Mouse (Mus musculus): ENCODE results near the gene Lbr.
A peak's percentile ranks its signal among the peaks of the same experiment; 100 is the strongest.

The Lbr gene

DNA sequence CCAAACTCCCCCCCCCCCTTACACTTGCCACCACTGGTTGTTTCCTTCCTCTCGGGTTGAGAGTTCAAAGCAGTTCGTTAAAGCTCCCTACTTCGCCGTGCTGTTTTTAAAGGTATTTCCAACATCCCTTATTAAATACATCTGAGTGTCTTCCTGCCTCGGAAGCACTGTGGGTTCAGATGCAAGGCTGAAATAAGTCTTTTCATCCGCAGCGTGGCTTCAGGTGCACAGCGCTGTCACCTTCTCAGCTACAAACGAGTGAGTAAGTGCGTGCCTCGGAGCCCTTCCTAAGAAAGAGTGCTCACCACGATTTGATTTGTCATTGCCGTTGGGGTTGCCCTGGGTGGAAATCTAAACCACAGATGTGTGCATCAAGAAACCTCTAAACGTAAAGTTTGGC lies at the start of gene Lbr:
Gene Lbr, minus strand, starts transcription at position 266 of the 400 bp plus-strand sequence.
- DNase-seq (ENCODE audit: low spot score in 2 of 2) = peak; percentile 51 to 79

DNA sequence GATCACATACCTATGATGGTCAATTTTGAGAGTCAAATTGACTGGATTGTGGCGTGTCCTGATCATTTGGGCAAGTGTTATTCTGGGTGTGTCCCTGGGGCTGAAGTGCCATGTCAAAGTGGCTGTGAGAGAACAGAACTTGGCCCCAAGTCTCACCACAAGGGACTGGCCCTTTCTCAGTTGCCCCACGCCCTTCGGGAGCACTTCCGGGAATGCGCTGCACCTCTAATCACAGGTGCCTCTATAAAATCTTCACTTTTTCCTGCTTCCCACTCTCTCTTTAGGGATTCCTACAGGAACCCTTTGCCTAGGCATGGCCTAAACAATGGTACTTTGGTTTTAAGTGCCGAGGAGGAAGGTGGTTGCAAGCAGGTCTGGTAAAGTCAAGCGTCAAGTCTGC lies 46.8 kb upstream of the Lbr start:
- no peak for DNase-seq (ENCODE audit: low spot score in 2 of 2)

DNA sequence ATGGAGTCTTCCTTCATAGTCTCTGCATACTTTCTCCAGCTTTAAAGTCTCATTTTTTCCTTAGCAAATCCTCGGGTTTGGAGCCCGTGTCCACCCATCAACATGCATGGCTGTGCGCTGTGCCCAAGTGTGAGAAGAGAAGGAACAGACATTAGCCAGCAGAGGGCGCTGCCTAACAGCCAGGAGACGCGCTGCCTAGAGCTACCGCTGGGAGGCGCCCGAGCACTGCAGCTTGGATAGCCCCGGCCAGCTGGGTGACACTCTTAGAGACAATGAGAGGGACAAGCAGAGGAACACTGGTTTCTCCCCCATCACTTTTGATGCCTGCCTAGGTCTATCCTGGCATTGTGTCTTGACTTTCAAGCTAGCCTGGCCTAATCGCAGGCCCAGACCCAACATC lies 46.0 kb upstream of the Lbr start:
- DNase-seq (ENCODE audit: low spot score in 2 of 2) = peak; percentile 84 to 96

GRCm38 (mm10) chr1:181881532-181881931 lies 38.7 kb upstream of the Lbr start:
- DNase-seq (ENCODE audit: low spot score in 2 of 2) = peak; percentile 67 to 83

DNA sequence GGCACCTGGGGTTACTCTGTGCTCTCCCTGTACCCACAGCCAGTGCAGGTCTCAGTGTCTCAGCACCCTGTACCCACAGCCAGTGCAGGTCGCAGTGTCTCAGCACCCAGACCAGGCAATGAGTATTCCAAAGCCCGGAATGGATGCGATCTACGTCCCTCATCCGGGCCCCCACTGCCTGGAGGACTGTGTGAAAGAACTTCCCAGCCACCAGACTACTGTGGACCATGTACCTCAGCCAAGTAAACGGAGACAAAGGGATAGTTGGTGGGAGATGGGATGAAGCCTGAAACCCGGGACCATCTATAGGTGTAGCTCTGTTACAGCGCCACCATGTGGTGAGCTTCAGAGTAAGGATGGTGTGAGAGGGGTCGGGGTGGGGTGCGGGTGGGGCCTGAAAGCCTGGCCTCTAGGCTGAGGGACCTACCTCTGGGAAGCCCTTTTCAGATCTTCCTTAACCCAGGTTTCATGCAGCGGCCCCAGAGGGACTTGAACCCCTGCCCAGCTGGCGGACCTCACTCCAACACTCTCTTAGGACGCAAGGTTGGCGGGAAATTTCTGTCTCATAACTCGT lies 38.0 kb upstream of the Lbr start:
- DNase-seq (ENCODE audit: low spot score in 2 of 2) = no peak

DNA sequence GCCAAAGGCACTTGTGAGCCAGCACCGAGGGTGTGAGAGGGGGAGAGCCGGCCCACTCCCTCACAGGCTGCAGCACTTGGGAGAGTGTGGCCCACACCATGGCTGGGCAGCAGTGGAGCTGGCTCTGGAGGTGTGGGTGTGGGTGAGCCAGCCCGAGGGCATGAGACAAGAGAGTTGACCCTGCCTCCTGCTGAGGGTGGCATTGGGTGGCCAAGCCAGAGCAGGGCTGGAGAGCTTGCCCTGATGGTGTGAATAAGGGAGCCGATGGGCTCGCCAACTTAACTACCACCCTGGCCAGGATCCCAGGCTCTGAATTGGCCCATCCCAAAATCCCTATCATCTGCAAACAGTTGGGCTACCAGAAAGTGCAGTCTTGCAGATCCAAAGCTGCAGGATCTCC lies 35.6 kb upstream of the Lbr start:
- no peak for DNase-seq (ENCODE audit: low spot score in 2 of 2)

DNA sequence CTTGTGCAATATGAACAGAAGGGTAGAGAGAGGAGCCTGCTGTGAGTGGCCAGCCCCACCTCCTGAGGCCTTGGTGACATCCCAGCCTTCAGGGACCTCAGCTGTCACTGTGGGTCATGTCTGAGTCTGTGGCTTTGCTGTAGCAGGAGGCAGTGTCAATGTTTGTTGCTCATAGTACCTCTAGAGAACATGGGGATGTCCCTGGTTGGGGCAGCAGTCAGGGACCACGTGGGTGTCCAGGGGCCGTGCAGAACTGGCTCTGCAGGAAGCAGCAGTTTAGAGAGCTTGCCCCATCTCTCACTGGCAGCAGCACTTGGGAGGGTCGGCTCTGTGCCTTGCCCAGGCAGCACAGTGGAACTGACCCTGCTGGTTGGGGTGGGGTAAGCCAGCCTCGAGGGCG lies 34.2 kb upstream of the Lbr start:
- DNase-seq (ENCODE audit: low spot score in 2 of 2) = no peak

DNA sequence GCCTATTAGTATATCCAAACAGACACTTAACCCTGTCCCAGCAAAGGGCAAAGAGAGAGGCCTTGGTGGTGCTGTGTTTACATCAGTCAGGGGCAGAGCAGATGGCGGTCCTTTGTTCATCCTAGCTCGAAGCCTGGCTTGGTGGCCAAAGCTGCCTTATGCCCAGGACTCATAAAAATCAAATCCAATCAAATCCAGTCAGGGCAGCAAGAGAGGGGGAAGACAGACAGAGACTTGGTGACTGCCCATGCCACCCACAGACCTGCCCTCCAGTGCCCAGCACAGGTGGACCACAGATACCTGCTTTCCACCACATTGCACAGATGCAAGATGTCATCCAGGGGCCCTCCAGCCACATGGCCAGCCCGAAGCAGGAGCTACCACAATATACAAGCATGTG lies 33.8 kb upstream of the Lbr start:
- no peak for DNase-seq (ENCODE audit: low spot score in 2 of 2)

DNA sequence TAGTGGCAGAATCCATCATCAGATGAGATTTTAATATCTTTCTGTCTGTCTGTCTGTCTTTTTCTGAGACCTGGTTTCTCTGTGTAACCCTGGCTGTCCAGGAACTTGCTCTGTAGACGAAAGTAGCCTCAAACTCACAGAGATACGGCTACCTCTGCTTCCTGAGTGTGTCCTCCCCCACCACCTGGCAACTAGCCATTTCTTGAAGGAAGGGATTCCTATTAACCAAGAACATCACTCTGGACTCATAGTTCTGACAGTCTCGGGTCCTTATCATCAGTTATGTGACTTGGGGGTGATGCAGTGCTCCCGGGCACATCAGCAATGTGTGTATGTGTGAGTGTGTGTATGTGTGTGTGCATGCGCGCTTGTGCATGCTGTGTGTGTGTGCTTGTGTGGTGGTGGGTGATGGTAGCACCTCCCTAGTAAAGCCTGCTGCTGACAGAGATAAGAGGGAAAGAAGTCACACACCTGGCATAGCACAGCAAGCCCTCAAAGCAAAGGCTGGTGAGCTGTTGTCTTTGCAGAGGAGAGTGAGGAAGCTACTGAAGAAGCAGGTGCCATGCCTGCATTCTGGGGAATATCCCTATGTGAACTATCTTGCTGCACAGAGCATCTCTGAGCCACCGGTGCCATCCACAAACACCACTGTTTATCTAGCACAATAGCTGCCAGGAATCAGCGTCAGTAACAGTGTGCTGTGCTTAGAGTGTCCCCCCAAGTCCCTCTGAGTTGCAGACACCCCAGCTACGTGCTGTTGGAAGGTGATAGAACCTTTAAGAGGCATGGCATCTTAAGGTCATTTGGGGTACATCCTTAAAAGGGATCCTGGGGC lies 30.5 kb upstream of the Lbr start:
- DNase-seq (ENCODE audit: low spot score in 2 of 2) = no peak

DNA sequence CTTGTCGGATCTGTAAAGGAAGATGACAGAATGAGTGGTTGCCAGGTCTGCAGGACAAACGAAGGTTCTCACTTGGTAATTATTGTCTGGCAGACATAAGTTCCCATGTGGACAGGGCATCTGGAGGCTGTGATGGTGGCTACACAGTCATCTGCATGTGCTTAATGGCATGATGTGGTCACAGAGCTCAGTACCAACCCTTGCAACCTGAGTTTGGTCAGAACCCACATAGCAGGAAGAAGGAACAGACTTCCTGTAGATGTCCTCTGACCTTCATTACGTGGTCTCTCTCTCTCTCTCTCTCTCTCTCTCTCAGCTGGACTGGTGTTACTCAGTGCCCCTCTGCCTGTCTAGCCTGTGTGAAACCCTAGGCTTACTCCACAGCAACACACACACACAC lies 29.8 kb upstream of the Lbr start:
- no peak for DNase-seq (ENCODE audit: low spot score in 2 of 2)

GRCm38 (mm10) chr1:181866429-181867280 lies 23.8 kb upstream of the Lbr start:
- no peak for DNase-seq (ENCODE audit: low spot score in 2 of 2)

- DNase-seq (ENCODE audit: low spot score in 2 of 2) = no peak
Observed at GRCm38 (mm10) chr1:181865863-181866216, 23.0 kb upstream of the Lbr start.

DNA sequence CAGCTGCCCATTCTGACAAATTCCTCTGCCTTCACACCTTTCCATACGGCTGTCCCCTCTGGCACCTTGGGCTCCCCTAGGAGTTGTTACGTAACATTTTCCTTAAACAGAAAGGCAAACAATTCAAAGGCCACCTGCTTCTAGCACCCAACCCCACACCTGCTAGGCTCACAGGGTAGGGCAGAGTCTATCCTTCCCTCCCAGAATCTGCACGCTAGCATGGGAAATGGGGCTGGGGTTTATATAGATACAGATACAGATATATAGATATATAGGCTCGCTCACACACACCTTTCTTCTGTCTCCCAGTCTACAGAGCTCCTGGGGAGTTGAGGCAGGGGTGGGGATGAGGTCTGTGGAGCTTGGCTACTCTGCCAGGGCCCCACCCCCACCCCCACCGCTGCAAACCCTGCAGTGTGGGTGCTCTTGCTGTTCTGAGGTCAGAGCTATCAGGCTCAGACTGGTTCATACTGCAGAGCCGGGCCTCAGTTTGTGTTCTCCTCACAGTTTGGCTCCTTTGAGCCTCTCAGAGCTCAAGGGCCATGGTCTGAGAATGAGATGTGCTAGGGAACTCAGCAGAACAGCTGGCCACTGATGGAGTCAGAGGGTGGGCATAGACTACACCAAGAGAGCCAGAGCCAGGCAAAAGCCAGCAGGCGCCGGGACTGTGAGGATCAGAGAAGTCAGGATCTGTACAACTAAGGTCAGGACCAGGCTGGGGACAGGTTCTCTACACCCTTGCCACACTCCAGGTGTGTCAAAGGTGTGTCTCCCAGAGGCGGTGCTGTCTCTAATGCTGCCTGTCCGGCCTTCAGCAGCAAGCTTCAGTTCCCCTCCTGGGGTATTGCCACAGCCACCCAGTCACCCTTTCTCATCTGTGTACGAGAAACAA lies 22.4 kb upstream of the Lbr start:
- no peak for DNase-seq (ENCODE audit: low spot score in 2 of 2)

- DNase-seq (ENCODE audit: low spot score in 2 of 2) = no peak
Observed at GRCm38 (mm10) chr1:181863431-181863830, 20.6 kb upstream of the Lbr start.

DNA sequence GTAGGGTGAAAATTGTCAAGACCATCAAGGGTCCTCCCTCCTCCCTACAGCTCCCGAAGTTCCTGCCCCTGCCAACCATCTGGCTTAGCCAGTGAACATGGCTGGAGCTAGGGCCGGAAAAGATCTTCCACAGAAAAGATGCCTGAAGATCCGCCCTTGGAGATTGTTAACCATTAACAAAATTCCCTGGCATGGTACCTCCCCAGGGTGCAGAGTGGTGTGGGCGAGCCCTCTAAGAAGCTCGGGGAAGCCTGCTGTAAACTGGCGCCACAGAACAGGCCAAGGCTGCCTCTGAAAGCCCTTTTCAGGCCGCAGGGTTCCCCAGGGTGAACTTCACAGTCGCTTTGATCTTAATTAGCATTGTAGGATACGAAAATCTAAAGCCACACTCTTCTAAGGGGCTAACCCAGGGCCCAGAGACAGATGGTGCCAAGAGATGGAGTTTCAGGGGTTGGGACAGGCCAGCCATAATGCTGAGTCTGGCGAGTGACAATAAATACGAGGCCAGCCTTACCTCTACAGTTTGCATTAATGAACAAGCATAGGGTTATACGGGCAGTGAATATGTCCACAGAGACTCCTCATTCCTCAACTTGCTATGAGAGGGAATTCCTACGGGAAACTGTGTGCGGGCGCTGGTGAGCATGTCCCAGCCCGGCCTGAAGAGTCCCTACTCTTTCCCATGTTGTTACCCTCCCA lies 20.0 kb upstream of the Lbr start:
- DNase-seq (ENCODE audit: low spot score in 2 of 2) = no peak

GRCm38 (mm10) chr1:181861181-181861902 lies 18.5 kb upstream of the Lbr start:
- no peak for DNase-seq (ENCODE audit: low spot score in 2 of 2)

- DNase-seq (ENCODE audit: low spot score in 2 of 2) = peak; percentile 85 to 86
Observed at GRCm38 (mm10) chr1:181860659-181861058, 17.8 kb upstream of the Lbr start.

DNA sequence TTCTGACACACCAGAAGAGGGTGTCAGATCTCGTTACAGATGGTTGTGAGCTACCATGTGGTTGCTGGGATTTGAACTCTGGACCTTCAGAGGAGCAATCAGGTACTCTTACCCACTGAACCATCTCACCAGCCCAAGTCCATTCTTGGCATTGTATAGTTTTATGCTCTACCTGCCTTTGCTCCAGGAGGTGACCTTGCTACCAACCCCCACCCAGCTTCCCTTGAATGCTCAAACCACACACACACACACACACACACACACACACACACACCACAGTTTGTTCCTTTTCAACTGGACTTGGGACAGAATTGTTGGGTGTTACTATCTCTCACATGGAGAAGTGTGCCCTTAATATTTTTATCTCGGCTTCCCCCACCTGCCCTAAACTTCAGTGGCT lies 13.5 kb upstream of the Lbr start:
- DNase-seq (ENCODE audit: low spot score in 2 of 2) = no peak

DNA sequence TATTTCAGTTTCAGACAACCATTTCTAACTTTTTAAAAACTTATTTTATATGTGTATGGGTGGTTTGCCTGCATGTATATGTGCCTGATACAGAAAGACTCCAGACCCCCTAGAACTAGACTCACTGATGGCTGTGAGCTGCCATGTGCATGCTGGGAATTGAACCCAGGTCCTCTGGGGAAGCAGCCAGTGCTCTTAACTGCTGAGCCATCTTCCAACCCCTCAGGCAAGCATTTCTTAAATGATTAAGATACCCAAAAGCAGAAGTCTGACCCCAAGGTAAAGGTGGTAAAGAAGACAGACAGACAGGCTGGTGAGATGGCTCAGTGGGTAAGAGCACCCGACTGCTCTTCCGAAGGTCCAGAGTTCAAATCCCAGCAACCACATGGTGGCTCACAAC lies 12.0 kb upstream of the Lbr start:
- no peak for DNase-seq (ENCODE audit: low spot score in 2 of 2)

- peak; percentile 78 to 84 for DNase-seq (ENCODE audit: low spot score in 2 of 2)
Observed at GRCm38 (mm10) chr1:181853081-181853736, 10.4 kb upstream of the Lbr start.
